Mouse (Mus musculus): ENCODE results near the gene 1700021F05Rik.

DNA sequence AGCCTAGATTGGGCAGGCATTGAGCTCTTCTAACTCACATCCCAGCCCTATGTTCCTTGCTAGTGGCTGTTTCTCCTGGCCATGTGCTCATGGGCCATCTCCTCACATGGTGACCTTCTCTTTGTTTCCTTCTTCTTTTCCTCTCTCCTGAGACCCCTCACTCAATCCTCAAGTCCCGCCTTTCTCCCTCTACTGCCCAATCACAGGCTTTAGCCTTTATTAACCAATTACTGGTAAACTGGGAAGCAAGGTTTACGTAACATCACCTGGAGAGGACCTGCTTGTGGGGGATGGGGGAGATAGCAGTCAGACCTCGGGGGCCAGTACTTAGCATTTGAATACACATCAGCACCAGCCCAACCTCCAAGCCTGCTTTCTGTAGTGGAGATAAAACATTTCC is 10.6 kb upstream of the 1700021F05Rik start:
- TF ChIP-seq CTCF (IDR thresholded peaks at IDR 0.05; ENCODE audit: low read depth, low read length) (no peak), EP300 (IDR thresholded peaks at IDR 0.05; ENCODE audit: insufficient read depth, low read depth, low read length) (peak; percentile 97), POLR2A (IDR thresholded peaks at IDR 0.05; ENCODE audit: insufficient read depth, low read length) (no peak)
